Mouse (Mus musculus): Measurements from ENCODE around the gene Olfr522.

Gene Olfr522

DNA sequence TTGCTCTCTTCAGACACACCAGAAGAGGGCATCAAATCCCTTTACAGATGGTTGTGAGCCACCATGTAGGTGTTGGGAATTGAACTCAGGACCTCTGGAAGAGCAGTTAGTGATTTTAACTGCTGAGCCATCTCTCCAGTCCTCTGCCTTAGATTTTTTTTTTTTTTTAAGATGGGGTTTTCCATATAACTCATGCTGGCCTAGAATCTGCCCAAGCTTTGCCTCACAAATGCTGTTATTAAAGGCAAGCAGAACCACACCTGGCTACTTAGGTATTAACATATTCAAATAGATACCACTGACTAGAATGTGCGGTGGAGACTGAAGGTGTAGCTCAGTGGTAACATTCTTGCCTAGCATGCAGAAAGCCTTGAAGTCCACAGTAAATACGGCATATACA lies 44.1 kb downstream of the Olfr522 start:
- no peak for ATAC-seq (ENCODE audit: insufficient number of reproducible peaks, low FRiP score, low TSS enrichment)

GRCm38 (mm10) chr7:140116329-140117054 lies 48.1 kb downstream of the Olfr522 start, which contains the start of gene Echs1:
Gene Echs1 (minus strand): TSS chr7:140116476.
- ATAC-seq (ENCODE audit: insufficient number of reproducible peaks, low FRiP score, low TSS enrichment): peak; percentile 98

DNA sequence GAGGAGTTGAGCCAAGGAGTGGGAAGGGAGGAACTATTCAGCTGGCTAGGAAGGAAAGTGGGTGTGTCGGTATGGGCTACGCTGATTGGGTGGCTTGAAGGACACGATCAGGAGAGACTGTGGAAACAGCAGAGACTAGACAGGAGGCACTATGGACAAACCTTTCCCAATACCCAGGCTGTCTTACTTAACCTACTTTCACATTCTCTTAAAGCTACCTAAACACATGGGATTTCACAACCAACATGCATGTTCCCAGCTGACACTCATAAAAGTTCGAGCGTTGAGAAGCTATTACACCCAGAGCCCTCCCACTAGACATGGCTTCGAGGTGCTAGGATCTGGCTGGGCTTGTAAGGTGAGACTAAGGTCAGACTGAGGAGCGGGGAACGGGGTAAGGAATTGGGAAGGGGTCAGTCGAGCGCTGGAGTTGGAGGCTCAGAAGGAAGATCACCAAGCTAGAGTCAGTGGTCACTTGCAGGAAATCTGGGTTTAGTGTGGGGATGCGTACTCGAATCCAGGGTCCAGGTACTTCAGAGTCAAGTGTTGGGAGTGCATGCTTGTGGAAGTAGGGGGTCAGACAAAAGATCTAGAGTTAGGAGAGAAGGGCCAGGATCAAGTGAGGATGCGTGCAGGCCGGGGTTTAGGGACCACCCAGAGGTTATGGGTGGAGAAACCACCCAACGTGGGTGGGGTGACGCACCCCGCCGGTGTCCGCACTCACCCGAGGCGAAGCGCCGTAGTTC lies 48.8 kb downstream of the Olfr522 start, which contains the start of gene Paox:
Paox (plus strand) TSS at position 217 of the 746 bp plus-strand sequence.
- ATAC-seq (ENCODE audit: insufficient number of reproducible peaks, low FRiP score, low TSS enrichment): peak; percentile 57

GRCm38 (mm10) chr7:140111943-140112342 lies 52.6 kb downstream of the Olfr522 start:
- ATAC-seq (ENCODE audit: insufficient number of reproducible peaks, low FRiP score, low TSS enrichment): no peak
